Mouse (Mus musculus): ENCODE data around the gene Sult1d1. TPM values are rescaled to one million over a fixed set of nuclear protein-coding genes. Genes with fewer than 3 reads are reported as not detected.

The Sult1d1 gene
- total RNA-seq, 2 experiments from 2014 or later, result 0.27 TPM; not detected in 1

Small RNA genes lying within 50 kb of the gene (microRNA-seq; reads per million reads assigned to microRNA genes)
- gene Mir3969 (ENCODE audit: borderline number of aligned reads in 2 of 2), result 0 reads per million in 2 experiments

Other genes starting within 250 kb of the Sult1d1 start
- not detected for gene Ugt2a3, start 231.8 kb downstream of the Sult1d1 start, total RNA-seq (2021)
- gene Ugt2b38, start 144.8 kb downstream of the Sult1d1 start, total RNA-seq (2021), result not detected
- gene Ugt2a2, start 86.8 kb downstream of the Sult1d1 start, total RNA-seq (2021), result not detected
- gene Gm43638, start 82.2 kb downstream of the Sult1d1 start, total RNA-seq (2021), result not detected
- not detected for gene Ugt2a1, start 78.2 kb downstream of the Sult1d1 start, total RNA-seq (2021)
- not detected for gene Sult1b1, start 30.8 kb downstream of the Sult1d1 start, total RNA-seq (2021)
- 1 to 10 TPM in 1 of 2 experiments, under 1 TPM in 1; 0.66 to 6.0 TPM for gene Sult1e1, start 22.6 kb upstream of the Sult1d1 start, total RNA-seq (2021)
- not detected for gene Csn1s1, start 97.2 kb upstream of the Sult1d1 start, total RNA-seq (2021)
- not detected for gene Csn2, start 130.6 kb upstream of the Sult1d1 start, total RNA-seq (2021)
- not detected for gene Csn1s2a, start 205.5 kb upstream of the Sult1d1 start, total RNA-seq (2021)
- gene Csn1s2b, start 239.1 kb upstream of the Sult1d1 start, total RNA-seq (2021), result not detected

Data from adrenal gland, adult 18-20 months (tissue).